Mouse (Mus musculus) testis, adult 2 months (tissue): ENCODE measurements at regions not wholly inside any gene's neighbourhood (a gene's known extent, or its start where the extent isn't known, plus 50 kb on each side); places are given as distances from the start of the nearest gene placed in this dataset.

Source experiments
- H3K27ac ChIP-seq: fragments of 200-500 bp; 2 replicates; pipeline ENCODE4 v1.5.1; 2012; ENCODE audit warnings: low read depth, low read length; ENCODE audit not compliant: control insufficient read depth, insufficient read depth
- H3K27me3 ChIP-seq: fragments of 200-500 bp; 2 replicates; pipeline ENCODE4 v1.6.1; 2012; ENCODE audit warnings: mild to moderate bottlenecking, low read length, moderate library complexity; ENCODE audit not compliant: control insufficient read depth, insufficient read depth
- H3K36me3 ChIP-seq: fragments of 200-500 bp; 2 replicates; pipeline ENCODE4 v1.6.1; 2012; ENCODE audit warnings: mild to moderate bottlenecking, low read length; ENCODE audit not compliant: control insufficient read depth, insufficient read depth
- H3K4me1 ChIP-seq: fragments of 200-500 bp; 2 replicates; pipeline ENCODE4 v1.6.1; 2012; ENCODE audit warnings: low read length; ENCODE audit not compliant: control insufficient read depth, insufficient read depth
- H3K4me3 ChIP-seq: fragments of 200-500 bp; 2 replicates; pipeline ENCODE4 v1.5.1; 2012; ENCODE audit warnings: low read depth, mild to moderate bottlenecking, low read length, moderate library complexity, mixed read lengths; ENCODE audit not compliant: control insufficient read depth
- CTCF ChIP-seq: fragments of 200-500 bp; IDR thresholded peaks from 2 replicates; pipeline ENCODE4 v1.5.1; 2012; ENCODE audit warnings: low read depth, mild to moderate bottlenecking, inconsistent platforms, low read length, moderate library complexity; ENCODE audit not compliant: control insufficient read depth, insufficient read depth, insufficient replicate concordance
- POLR2A ChIP-seq: fragments of 200-500 bp; IDR thresholded peaks from 2 replicates; pipeline ENCODE4 v1.6.1; 2012; ENCODE audit warnings: low read depth, mild to moderate bottlenecking, inconsistent platforms, low read length, moderate library complexity; ENCODE audit not compliant: control insufficient read depth

- Histone ChIP-seq H3K36me3 (no peaks in the 10 kb centered on the region), H3K4me3 (no peak overlapping the region), H3K27ac (no peak overlapping the region), H3K27me3 (no peaks in the 10 kb centered on the region), H3K4me1 (no peaks in the 10 kb centered on the region)
- no peak for TF ChIP-seq POLR2A
- no peak for TF ChIP-seq CTCF
Measured at GRCm38 (mm10) chr10:37483521-37483920, 344.8 kb upstream of the Marcks start.

GRCm38 (mm10) chr10:37481879-37482278, 343.2 kb upstream of the Marcks start:
- TF ChIP-seq POLR2A (no peak), CTCF (no peak)
- no peak overlapping the region for H3K27ac ChIP-seq
- H3K27me3 ChIP-seq, result no peaks in the 10 kb centered on the region
- no peak overlapping the region for H3K4me3 ChIP-seq
- H3K4me1 ChIP-seq, result no peaks in the 10 kb centered on the region
- H3K36me3 ChIP-seq, result no peaks in the 10 kb centered on the region

- H3K27ac ChIP-seq, result no peak overlapping the region
- H3K27me3 ChIP-seq, result no peaks in the 10 kb centered on the region
- H3K36me3 ChIP-seq, result no peaks in the 10 kb centered on the region
- no peaks in the 10 kb centered on the region for H3K4me1 ChIP-seq
- H3K4me3 ChIP-seq, result no peak overlapping the region
- TF ChIP-seq POLR2A, result no peak
- TF ChIP-seq CTCF, result no peak
Measured at GRCm38 (mm10) chr10:37480331-37480730, 341.6 kb upstream of the Marcks start.

DNA sequence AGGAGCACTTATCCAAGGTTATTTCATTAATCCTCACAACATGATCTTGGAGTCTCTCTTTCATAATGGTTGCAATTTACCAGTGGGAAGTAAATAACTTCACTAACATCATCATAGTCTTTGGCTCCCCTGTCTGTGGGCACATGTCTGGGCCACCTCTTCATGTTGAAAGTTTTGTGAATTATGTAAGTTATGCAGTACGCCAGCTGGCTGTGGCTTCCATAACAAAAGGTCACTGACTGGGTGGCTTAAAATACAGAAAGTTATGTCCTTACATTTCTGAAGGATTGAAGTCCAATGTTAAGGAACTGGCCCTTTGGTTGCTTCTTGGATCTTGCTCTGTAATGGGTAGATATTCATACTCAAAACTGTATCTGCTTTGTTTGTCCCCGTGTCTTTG, 339.4 kb upstream of the Marcks start:
- no peaks in the 10 kb centered on the region for H3K4me1 ChIP-seq
- H3K27me3 ChIP-seq, result no peaks in the 10 kb centered on the region
- no peaks in the 10 kb centered on the region for H3K36me3 ChIP-seq
- H3K4me3 ChIP-seq, result no peak overlapping the region
- TF ChIP-seq CTCF (no peak), POLR2A (no peak)
- H3K27ac ChIP-seq, result no peak overlapping the region

DNA sequence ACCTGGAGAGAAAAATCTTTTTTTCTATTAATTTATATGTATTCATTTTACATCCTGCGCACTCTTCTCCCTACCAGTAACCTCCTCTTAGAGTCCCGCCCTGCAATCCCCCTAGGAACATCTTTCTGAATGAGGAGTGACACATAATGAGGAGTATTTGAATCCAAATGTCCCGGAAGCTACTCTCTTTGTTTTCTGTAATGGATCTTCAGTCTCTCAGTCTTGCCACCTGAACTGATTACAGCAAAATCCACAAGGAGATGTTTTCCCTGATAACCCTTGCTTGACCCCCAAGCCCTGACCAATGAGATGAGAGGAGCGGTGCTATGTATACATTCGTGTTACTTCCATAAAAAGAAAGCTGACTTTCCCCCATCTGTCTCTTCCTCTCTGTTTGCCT, 334.4 kb upstream of the Marcks start:
- TF ChIP-seq POLR2A (no peak), CTCF (no peak)
- H3K36me3 ChIP-seq, result no peaks in the 10 kb centered on the region
- H3K4me1 ChIP-seq, result no peaks in the 10 kb centered on the region
- no peak overlapping the region for H3K4me3 ChIP-seq
- H3K27ac ChIP-seq, result no peak overlapping the region
- no peaks in the 10 kb centered on the region for H3K27me3 ChIP-seq

DNA sequence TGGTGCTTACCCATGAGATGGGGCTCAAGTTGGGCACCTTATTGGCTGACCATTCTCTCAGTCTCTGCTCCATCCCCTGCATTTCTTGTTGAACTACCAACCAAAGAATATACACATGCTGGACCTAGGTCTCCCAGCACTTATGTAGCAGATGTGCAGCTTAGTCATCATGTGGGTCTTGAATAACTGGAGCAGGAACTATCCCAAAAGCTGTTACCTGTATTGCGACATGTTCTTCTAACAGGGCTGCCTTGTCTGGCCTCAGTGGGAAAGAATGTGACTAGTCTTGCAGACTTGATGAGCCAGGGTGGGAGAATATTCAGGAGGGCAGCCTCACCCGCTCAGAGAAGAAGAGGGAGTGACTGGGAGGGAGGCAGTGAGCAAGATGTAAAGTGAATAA, 318.7 kb upstream of the Marcks start:
- Histone ChIP-seq H3K36me3 (no peaks in the 10 kb centered on the region), H3K4me3 (no peak overlapping the region), H3K27ac (no peak overlapping the region), H3K27me3 (no peaks in the 10 kb centered on the region), H3K4me1 (no peaks in the 10 kb centered on the region)
- TF ChIP-seq CTCF (no peak), POLR2A (no peak)

DNA sequence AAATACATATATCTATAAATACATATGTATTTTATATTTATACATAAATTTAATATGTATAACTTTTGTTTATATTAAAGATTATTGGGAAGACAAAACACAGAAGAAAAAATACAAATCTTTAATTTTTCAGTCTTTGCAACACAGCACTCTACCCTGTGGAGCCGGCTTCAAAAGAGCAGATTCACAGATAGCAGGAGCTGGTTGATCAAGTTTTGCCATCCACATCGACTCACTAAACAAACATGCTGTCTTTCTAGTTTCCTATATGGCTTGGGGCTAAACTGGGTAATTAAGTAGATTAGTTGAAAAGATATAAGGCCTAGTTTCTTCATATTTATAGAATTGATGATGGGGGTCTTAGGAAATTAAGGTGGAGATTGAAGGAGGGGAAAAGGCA, 311.2 kb upstream of the Marcks start:
- Histone ChIP-seq H3K4me3 (no peak overlapping the region), H3K36me3 (no peaks in the 10 kb centered on the region), H3K27me3 (no peaks in the 10 kb centered on the region), H3K27ac (no peak overlapping the region), H3K4me1 (no peaks in the 10 kb centered on the region)
- no peak for TF ChIP-seq POLR2A
- TF ChIP-seq CTCF, result no peak

GRCm38 (mm10) chr10:37447333-37448204, 308.8 kb upstream of the Marcks start:
- Histone ChIP-seq H3K4me3 (no peak overlapping the region), H3K4me1 (no peaks in the 10 kb centered on the region)
- TF ChIP-seq POLR2A, result no peak
- no peak for TF ChIP-seq CTCF

More at GRCm38 (mm10) chr10:37447333-37448204, 308.8 kb upstream of the Marcks start:
- Histone ChIP-seq H3K36me3 (no peaks in the 10 kb centered on the region), H3K27ac (no peak overlapping the region), H3K27me3 (no peaks in the 10 kb centered on the region)
